Mouse (Mus musculus): ENCODE measurements around the gene Inpp4b. TPM values are rescaled to one million over a fixed set of nuclear protein-coding genes. Genes with fewer than 3 reads are reported as not detected.

Inpp4b gene
- polyA plus RNA-seq, 1 experiment from 2014 or later: 5.0 TPM

DNA sequence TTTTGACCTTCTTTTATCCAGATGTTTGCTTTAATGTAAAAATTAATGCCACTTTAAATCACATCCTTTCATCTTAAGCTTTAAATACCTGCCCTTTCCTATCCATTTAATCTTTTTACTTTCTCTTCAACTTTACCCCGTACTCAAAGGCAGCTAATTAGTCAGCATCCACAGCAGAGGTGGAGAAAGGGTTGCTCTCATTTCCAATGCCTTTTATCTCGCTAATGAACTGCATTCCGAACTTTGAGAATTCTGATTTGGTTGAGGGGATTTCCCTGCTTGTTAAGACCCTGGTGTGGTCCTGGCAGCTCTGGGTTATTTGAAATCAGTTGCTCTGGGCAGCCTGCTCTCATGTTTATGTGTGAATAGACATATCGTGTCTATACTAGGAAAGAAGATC, 185.3 kb downstream of the Inpp4b start:
- Histone ChIP-seq H3K9me3 (no peaks in the 10 kb centered on the region), H3K4me3 (no peak overlapping the region), H3K4me1 (no peaks in the 10 kb centered on the region), H3K27ac (replicated peaks) (no peak overlapping the region), H3K36me3 (no peaks in the 10 kb centered on the region), H3K4me2 (replicated peaks) (no peak overlapping the region), H3K27me3 (no peaks in the 10 kb centered on the region), H3K9ac (replicated peaks) (no peak overlapping the region)
- no peak for ATAC-seq (ENCODE audit: low FRiP score, low read depth)
- 10% methylated on average over 4 of the region's 4 CpGs for WGBS

- Histone ChIP-seq H3K9ac (replicated peaks) (no peak overlapping the region), H3K9me3 (no peaks in the 10 kb centered on the region), H3K36me3 (no peaks in the 10 kb centered on the region), H3K27me3 (no peaks in the 10 kb centered on the region), H3K4me1 (no peaks in the 10 kb centered on the region), H3K4me3 (no peak overlapping the region), H3K4me2 (replicated peaks) (no peak overlapping the region), H3K27ac (replicated peaks) (no peak overlapping the region)
- 89% methylated on average over 3 of the region's 3 CpGs for WGBS
- no peak for ATAC-seq (ENCODE audit: low FRiP score, low read depth)
Measured at GRCm38 (mm10) chr8:81538310-81538709, 196.0 kb downstream of the Inpp4b start.

- Histone ChIP-seq H3K4me3 (no peak overlapping the region), H3K4me1 (no peaks in the 10 kb centered on the region), H3K36me3 (no peaks in the 10 kb centered on the region), H3K9me3 (no peaks in the 10 kb centered on the region), H3K27me3 (no peaks in the 10 kb centered on the region), H3K4me2 (replicated peaks) (no peak overlapping the region), H3K27ac (replicated peaks) (no peak overlapping the region), H3K9ac (replicated peaks) (no peak overlapping the region)
- 86% methylated on average over 4 of the region's 4 CpGs for WGBS
- ATAC-seq (ENCODE audit: low FRiP score, low read depth): no peak
Measured at GRCm38 (mm10) chr8:81558550-81558949, 216.2 kb downstream of the Inpp4b start.

DNA sequence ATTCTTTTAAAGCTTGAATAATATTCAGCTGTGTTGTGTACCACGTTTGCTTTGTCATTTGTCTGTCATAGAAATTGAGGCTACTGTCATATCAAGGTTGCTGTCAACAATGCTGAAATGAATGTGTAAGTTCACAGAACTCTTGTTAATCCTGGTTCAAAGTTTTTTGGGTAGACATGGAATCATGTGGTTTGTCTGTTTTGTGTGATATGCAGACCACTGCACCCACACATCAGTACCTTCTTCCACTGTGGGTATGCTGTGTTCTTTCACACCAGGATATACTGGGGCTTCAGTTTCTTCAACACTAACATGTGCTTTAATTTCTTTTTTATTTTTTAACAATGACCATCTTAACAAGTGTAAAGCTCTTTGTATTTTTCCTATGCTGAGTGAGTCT, 220.0 kb downstream of the Inpp4b start:
- no peaks in the 10 kb centered on the region for H3K36me3 ChIP-seq
- H3K4me2 ChIP-seq (replicated peaks): no peak overlapping the region
- no peak overlapping the region for H3K4me3 ChIP-seq
- no peaks in the 10 kb centered on the region for H3K27me3 ChIP-seq
- H3K4me1 ChIP-seq: no peaks in the 10 kb centered on the region
- no peak for ATAC-seq (ENCODE audit: low FRiP score, low read depth)
- no peak overlapping the region for H3K27ac ChIP-seq (replicated peaks)
- H3K9me3 ChIP-seq: no peaks in the 10 kb centered on the region
- no peak overlapping the region for H3K9ac ChIP-seq (replicated peaks)
- 71% methylated on average over 1 of the region's 1 CpGs for WGBS

DNA sequence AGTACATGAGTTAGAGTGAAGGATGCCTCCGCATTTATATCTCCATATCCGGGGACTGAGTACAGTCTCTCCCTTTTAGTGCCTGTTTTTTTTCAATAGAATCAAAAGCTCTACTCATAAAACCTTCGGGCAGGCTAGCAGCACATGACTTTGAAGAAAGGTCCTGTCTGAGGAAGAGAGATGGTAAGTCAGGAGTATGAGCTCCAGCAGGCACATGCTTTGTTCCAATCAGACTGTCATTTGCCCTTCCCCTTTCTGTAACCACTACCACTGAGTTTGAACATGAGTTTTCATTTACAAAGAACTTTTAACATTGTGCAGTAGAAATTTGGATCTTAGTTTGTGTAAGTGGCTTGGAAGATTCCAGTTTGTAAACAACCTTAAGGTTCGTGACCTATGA, 223.1 kb downstream of the Inpp4b start:
- Histone ChIP-seq H3K9me3 (no peaks in the 10 kb centered on the region), H3K4me3 (no peak overlapping the region), H3K4me2 (replicated peaks) (no peak overlapping the region), H3K27me3 (no peaks in the 10 kb centered on the region), H3K9ac (replicated peaks) (no peak overlapping the region), H3K4me1 (no peaks in the 10 kb centered on the region), H3K36me3 (no peaks in the 10 kb centered on the region), H3K27ac (replicated peaks) (no peak overlapping the region)
- ATAC-seq (ENCODE audit: low FRiP score, low read depth): no peak
- 90% methylated on average over 4 of the region's 4 CpGs for WGBS

DNA sequence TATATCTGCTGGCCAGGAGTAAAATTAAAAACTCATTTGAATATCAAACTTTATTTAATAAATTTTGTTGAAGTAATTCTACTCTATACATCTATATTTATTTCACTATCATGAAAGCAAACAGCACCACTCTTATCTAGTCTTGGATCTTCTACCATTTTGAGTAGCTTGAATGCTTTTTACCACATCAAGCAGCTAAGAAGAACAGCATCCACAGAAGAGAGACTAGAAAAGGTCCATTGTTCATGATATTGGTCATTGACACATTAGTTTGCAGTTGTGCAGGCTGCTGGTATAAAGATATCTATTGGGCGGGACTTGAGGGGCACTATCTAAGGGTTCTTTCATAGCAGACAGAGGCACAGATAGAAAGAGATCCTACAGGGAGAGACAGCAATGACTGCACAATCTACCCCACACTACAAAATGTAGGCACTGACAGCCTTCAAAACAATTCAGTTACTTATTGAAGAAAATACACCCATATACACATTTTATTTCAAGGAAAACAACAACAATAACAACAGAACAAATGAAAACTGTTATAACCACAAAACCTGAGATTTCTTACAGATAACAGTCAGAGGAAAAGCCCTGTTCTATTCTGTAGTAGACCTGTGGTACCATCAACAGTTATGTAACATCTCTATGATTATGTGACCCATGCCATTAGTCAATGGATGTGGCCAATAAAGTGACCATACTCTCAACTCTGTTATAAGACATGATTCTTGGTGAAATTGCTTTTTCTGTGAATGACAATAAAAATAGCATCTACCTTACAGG, 230.2 kb downstream of the Inpp4b start:
- ATAC-seq (ENCODE audit: low FRiP score, low read depth): no peak
- 94% methylated on average over 1 of the region's 1 CpGs for WGBS
- no peaks in the 10 kb centered on the region for H3K9me3 ChIP-seq

GRCm38 (mm10) chr8:81575268-81575917, 233.0 kb downstream of the Inpp4b start:
- H3K4me1 ChIP-seq: no peaks in the 10 kb centered on the region
- no peaks in the 10 kb centered on the region for H3K36me3 ChIP-seq
- no peaks in the 10 kb centered on the region for H3K9me3 ChIP-seq
- H3K27me3 ChIP-seq: no peaks in the 10 kb centered on the region
- no peak overlapping the region for H3K9ac ChIP-seq (replicated peaks)
- 86% methylated on average over 3 of the region's 3 CpGs for WGBS
- ATAC-seq (ENCODE audit: low FRiP score, low read depth): no peak
- H3K4me3 ChIP-seq: no peak overlapping the region
- H3K4me2 ChIP-seq (replicated peaks): no peak overlapping the region
- no peak overlapping the region for H3K27ac ChIP-seq (replicated peaks)

More for the DNA sequence above, 230.2 kb downstream of the Inpp4b start:
- no peaks in the 10 kb centered on the region for H3K27me3 ChIP-seq
- H3K27ac ChIP-seq (replicated peaks): no peak overlapping the region
- H3K4me2 ChIP-seq (replicated peaks): no peak overlapping the region
- H3K36me3 ChIP-seq: no peaks in the 10 kb centered on the region
- H3K4me3 ChIP-seq: no peak overlapping the region
- H3K4me1 ChIP-seq: no peaks in the 10 kb centered on the region
- H3K9ac ChIP-seq (replicated peaks): no peak overlapping the region

GRCm38 (mm10) chr8:81578951-81579350, 236.6 kb downstream of the Inpp4b start:
- WGBS: 80% methylated on average over 3 of the region's 3 CpGs
- no peak for ATAC-seq (ENCODE audit: low FRiP score, low read depth)
- Histone ChIP-seq H3K4me3 (no peak overlapping the region), H3K27ac (replicated peaks) (no peak overlapping the region), H3K9ac (replicated peaks) (no peak overlapping the region), H3K4me1 (no peaks in the 10 kb centered on the region), H3K4me2 (replicated peaks) (no peak overlapping the region), H3K36me3 (no peaks in the 10 kb centered on the region), H3K9me3 (no peaks in the 10 kb centered on the region), H3K27me3 (no peaks in the 10 kb centered on the region)

GRCm38 (mm10) chr8:81581817-81582437, 239.6 kb downstream of the Inpp4b start:
- H3K4me1 ChIP-seq: no peaks in the 10 kb centered on the region
- H3K4me3 ChIP-seq: no peak overlapping the region
- no peak overlapping the region for H3K4me2 ChIP-seq (replicated peaks)
- 91% methylated on average over 2 of the region's 2 CpGs for WGBS
- no peaks in the 10 kb centered on the region for H3K9me3 ChIP-seq
- ATAC-seq (ENCODE audit: low FRiP score, low read depth): no peak
- H3K27ac ChIP-seq (replicated peaks): no peak overlapping the region
- no peak overlapping the region for H3K9ac ChIP-seq (replicated peaks)
- H3K36me3 ChIP-seq: no peaks in the 10 kb centered on the region
- H3K27me3 ChIP-seq: no peaks in the 10 kb centered on the region

DNA sequence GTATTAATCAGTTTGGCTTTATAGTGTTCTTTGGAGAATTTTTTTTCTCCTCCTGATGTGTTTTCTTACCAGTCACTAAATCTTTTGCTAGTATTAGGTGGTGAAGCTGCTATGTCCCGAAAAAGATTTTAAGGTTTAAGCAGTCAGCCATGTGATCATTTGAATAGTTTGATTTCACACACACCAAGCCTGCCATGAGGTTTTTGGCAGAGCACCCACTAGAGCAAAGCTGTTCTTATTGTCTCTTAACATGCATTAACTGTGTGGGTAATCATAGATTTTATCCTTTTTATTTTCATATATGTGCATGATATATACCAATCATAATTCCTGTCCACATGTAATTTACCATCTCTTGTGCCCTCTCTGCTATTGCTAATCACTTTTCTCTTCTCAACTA, 240.6 kb downstream of the Inpp4b start:
- Histone ChIP-seq H3K9me3 (no peaks in the 10 kb centered on the region), H3K4me1 (no peaks in the 10 kb centered on the region), H3K27ac (replicated peaks) (no peak overlapping the region), H3K27me3 (no peaks in the 10 kb centered on the region), H3K4me3 (no peak overlapping the region), H3K9ac (replicated peaks) (no peak overlapping the region), H3K4me2 (replicated peaks) (no peak overlapping the region), H3K36me3 (no peaks in the 10 kb centered on the region)
- 78% methylated on average over 1 of the region's 1 CpGs for WGBS
- no peak for ATAC-seq (ENCODE audit: low FRiP score, low read depth)

DNA sequence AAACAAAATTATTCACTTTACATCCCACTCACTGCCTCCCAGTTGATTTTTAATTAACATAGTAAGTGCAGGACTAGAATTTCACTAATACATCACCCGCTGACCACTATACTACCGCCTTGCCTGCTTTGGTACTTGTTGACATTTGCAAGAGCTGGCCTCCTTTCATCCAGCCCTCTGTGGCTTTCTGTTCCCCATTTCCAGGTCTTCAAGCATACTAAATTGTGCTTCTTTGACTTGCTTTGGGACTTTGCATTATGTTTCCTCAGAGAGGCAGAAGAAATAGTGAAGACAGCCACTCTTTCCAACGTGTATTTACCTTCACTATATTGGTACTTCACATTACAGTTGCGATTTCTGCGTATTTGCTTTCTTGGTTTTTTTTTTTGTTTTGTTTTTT, 244.4 kb downstream of the Inpp4b start:
- no peaks in the 10 kb centered on the region for H3K9me3 ChIP-seq
- no peak overlapping the region for H3K9ac ChIP-seq (replicated peaks)
- no peaks in the 10 kb centered on the region for H3K36me3 ChIP-seq
- H3K4me3 ChIP-seq: no peak overlapping the region
- no peak overlapping the region for H3K4me2 ChIP-seq (replicated peaks)
- ATAC-seq (ENCODE audit: low FRiP score, low read depth): no peak
- H3K27ac ChIP-seq (replicated peaks): no peak overlapping the region
- no peaks in the 10 kb centered on the region for H3K4me1 ChIP-seq
- WGBS: 91% methylated on average over 5 of the region's 5 CpGs
- no peaks in the 10 kb centered on the region for H3K27me3 ChIP-seq

- WGBS: 86% methylated on average over 3 of the region's 3 CpGs
- Histone ChIP-seq H3K27me3 (no peaks in the 10 kb centered on the region), H3K4me1 (no peaks in the 10 kb centered on the region), H3K27ac (replicated peaks) (no peak overlapping the region), H3K36me3 (no peaks in the 10 kb centered on the region), H3K4me2 (replicated peaks) (no peak overlapping the region), H3K9me3 (no peaks in the 10 kb centered on the region), H3K9ac (replicated peaks) (no peak overlapping the region), H3K4me3 (no peak overlapping the region)
- no peak for ATAC-seq (ENCODE audit: low FRiP score, low read depth)
Measured at GRCm38 (mm10) chr8:81594134-81594714, 251.9 kb downstream of the Inpp4b start.
